Mouse (Mus musculus) yolk sac, embryonic 10.5 days (tissue): Measurements from ENCODE around the gene Trappc13.

Source experiments
- DNase-seq: peaks from one replicate; pipeline ENCODE4 v3.0.0-alpha.2; 2017; ENCODE audit warnings: low spot score

Gene Trappc13

DNA sequence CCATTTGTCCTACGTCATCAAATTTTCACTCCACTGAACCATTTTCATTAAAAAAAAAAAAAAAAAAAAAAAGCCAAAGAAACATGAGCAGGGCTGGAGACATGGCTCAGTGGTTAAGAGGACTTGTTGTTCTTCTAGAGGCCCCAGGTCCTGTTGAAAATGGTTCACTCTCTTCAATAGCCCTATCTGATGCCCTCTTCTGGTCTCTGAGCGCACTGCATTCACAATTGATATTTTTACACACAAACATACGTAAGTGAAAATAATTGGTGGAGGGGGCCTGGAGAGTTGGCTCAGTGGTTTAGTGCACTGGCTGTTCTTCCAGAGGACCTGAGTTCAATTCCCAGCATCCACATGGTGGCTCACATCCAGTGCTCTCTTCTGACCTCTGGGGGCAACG is 64.5 kb downstream of the Trappc13 start:
- no peak for DNase-seq

GRCm38 (mm10) chr13:104112266-104112900 is 65.9 kb downstream of the Trappc13 start:
- no peak for DNase-seq

GRCm38 (mm10) chr13:104110526-104110925 is 67.7 kb downstream of the Trappc13 start:
- no peak for DNase-seq

- DNase-seq, result peak; percentile 65
These were observed 68.3 kb downstream of the Trappc13 start for GRCm38 (mm10) chr13:104109816-104110521.

DNA sequence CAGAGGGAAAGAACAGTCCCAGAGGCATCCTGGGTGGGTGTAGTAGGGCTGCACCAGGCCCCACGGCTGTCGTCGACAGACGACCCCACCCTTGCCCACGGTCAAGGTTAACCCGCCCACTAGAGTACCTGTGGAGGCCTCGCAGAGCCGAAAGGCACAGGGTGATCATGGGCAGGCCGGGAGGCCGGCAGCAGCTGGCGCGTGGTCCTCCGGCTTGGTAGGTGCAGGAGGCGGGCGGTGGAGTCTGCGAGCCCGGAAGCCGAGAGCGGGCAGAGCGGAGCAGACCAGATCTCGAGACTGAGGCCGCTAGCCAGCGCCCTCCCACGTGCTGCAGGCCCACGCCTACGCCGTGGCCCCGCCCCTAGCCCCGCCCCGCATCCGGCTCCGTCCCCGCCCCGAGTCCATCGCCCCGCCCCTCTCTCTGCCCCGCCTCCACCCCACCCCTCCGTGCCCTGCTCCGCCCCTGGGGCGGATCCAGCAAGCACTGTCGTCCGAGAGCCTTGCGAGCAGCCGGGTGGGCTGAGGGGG is 68.9 kb downstream of the Trappc13 start, which contains the start of the genes Nln and Sgtb:
TSS of gene Nln (minus strand) at position 327 of the 528 bp plus-strand sequence.
TSS of gene Sgtb (plus strand) at position 454 of the 528 bp plus-strand sequence.
- DNase-seq, result peak; percentile 92

DNA sequence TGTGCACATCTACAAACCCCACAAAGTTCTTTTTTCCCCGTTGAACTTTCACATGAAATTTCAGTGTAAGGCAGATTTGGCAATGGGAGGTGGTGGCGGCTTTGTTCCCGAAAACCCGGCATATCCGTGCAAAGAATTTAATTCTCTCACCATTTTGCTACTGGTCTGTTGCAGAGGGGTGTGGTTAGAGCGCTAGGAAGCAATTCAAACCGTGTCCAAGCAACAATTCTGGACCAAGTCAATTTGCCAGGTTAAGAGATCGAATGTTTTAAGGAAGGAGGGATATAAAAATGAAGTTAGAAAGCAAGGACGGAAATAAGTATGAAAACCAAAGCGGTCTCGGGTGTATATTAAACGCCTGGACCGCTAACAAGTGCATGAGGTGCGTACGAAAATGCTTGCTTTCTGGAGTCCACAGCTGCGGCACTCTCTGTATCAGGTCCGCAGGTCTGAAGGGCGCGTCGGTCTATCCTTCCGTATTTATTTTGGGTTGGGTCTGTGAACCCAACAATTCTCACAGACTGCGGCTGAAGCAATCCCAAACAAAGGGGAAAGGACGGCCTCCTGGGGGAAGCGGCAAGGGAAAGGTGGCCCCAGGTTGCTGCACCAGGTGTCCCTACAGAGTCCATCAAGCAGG is 69.5 kb downstream of the Trappc13 start:
- DNase-seq, result peak; percentile 8

- DNase-seq, result no peak
These were observed 76.5 kb downstream of the Trappc13 start for GRCm38 (mm10) chr13:104101606-104102235.

- no peak for DNase-seq
These were observed 77.9 kb downstream of the Trappc13 start for GRCm38 (mm10) chr13:104100416-104100815.

DNA sequence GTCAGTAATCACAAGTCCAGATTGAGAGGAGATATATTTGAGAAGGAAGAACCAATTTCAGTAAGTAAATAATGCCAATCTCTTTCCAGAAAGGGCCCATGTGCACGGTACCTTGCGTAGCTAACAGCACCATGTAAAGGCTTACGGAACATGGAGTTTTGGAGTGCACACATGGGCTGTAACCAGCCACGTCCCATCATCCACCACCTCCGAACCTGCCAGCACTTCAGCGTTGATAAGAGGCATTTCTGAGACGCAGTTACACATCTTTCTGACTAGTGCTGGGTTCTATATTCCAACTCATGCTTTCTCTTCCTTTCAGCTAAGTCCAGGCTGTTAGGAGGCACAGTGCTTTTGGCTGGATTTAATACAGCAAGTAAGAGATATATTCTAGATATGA is 81.1 kb downstream of the Trappc13 start:
- no peak for DNase-seq

DNA sequence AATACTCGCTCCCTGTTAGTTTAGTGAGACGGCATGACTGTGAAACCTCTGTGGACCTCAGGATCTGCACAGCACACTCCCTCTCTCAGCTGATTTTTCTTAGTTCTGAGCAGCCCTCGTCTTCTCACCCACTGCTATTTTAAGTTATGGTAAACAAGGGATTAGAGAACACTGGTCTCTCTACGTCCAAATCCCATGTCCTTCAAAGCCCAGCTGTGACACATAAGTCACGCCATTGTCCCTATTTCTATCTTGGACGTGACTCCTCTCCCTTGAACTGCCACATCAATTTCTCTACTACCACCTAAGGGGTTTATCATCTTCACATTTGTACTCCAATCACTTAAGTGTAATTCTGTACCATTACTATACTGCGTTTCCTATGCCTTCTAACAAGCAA is 82.3 kb downstream of the Trappc13 start:
- no peak for DNase-seq

DNA sequence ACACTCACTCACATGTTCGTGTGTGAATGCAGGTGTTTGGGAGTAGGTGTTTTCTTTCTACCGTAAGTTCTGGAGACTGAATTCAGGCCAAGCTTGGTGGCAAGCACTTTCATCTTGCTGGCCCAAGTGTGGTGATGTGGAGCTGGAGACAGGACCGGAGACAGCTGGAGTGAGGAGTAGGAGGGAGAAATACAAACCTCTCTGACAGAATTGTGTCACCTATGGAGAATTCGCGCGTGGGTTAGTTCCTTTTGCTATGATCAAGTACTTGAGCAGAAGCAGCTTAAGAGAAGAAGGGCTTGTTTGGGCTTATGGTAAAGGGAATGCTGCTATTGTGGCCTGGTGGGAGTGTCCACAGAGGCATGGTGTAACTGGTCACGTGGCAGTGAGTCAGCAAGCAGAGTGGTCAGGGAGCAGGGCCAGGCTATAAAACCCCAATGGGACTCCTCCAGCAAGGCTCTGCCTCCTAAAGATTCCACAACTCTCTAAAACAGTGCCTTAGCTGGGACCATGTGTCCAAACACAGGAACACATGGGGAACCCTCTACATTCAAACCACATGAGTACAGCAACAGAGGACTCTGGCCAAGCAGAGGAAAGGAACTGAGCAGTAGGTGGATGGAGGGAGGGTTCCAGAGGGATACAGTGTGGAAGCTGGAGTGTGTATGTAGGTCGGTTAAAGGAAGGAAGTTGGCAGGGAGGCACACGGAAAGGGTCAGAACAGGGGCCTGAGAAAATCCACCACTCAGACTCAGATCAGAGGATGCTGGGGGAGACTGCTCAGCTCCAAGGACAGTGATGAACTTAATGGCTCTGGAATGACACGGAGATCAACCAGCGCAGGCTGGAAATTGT is 83.5 kb downstream of the Trappc13 start:
- no peak for DNase-seq
